ENCODE assay signal across 8 mouse cellular contexts in the genomic region with DNA sequence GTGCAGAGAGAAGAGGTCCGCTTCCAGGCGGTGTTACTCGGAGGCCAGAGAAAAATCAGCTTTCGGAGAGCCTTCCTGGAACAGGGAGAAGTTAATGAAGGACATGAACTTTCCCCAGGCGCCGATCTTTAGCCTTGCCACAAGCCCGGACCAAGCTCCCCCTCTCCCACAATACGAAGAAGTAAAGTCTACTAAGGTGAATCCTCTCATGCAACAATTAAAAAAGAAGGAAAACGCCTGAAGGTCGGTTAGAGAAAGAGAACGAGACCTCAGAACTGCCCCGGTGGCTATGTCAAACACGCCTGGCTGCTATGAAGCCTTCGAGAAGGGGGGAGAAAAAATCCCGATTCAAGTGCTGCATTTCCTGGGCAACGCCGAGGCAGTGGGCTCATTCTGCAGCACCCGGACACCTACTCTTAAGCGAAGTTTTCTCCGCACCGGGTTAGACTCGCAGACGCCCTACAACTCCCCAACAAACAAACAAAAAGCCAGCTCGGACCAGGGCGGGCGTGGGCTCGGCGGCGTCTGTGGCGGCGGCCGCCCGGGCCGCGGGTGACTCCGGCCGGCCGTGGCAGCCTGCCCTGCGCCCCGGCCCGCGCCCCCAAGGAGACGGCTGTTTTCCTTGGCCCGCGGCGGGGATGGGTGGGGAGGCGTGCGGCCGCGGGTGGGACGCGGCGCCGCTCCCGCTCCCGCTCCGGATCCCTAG. TPM values are rescaled to one million over a fixed set of nuclear protein-coding genes. Genes with fewer than 3 reads are reported as not detected.
DNase-seq lines count a peak whose midpoint lies in the region; ATAC-seq lines count a peak whose summit lies in the region.

No protein-coding gene starts in this region.

- no peak for ATAC-seq in CD4-positive, CD25-positive, alpha-beta regulatory T cell, adult 4 months
- peak; percentile 21; the same call in 1 of the 2 replicates for ATAC-seq in erythroid progenitor cell, adult 5-6 weeks (replicated peaks; ENCODE audit: low FRiP score, poor library complexity, severe bottlenecking)
- no peak for ATAC-seq in hindbrain, embryonic 11.5 days (ENCODE audit: low FRiP score)
- ATAC-seq in limb, embryonic 15.5 days (ENCODE audit: insufficient number of reproducible peaks, low FRiP score, low TSS enrichment, low read depth) = peak; percentile 27; the same call in 1 of the 2 replicates

- DNase-seq in CD4-positive, CD25-positive, alpha-beta regulatory T cell, adult 2 months (ENCODE audit: low read depth, low spot score) = peak; percentile 46
- peak; percentile 64 for DNase-seq in ZHBTc4 (ENCODE audit: low read depth, low spot score)
- peak; percentile 65 for DNase-seq in hindbrain, embryonic 11.5 days (ENCODE audit: low spot score)
- peak; percentile 64 for DNase-seq in neural tube, embryonic 10.5 days (ENCODE audit: extremely low spot score, low spot score)
- DNase-seq in thymus, postnatal 0 days (ENCODE audit: low spot score) = peak; percentile 30

- no peaks in the 10 kb centered on the region for H3K4me1 ChIP-seq in hindbrain, embryonic 11.5 days (replicated peaks; ENCODE audit: control insufficient read depth, insufficient read depth, low read length)
- H3K4me1 ChIP-seq in limb, embryonic 15.5 days = peaks cover 22% of the 10 kb centered on the region

- H3K27me3 ChIP-seq in hindbrain, embryonic 11.5 days (ENCODE audit: control insufficient read depth, insufficient read depth, low read length) = no peaks in the 10 kb centered on the region
- no peaks in the 10 kb centered on the region for H3K27me3 ChIP-seq in limb, embryonic 15.5 days

- peak overlapping the region; percentile 89 for H3K4me2 ChIP-seq in hindbrain, embryonic 11.5 days (replicated peaks; ENCODE audit: low read depth, low read length)
- peak overlapping the region; percentile 72 for H3K4me2 ChIP-seq in limb, embryonic 15.5 days

- peak overlapping the region; percentile 100 for H3K9ac ChIP-seq in hindbrain, embryonic 11.5 days (ENCODE audit: low read depth, low read length)
- peak overlapping the region; percentile 96 for H3K9ac ChIP-seq in limb, embryonic 15.5 days

- WGBS in hindbrain, embryonic 11.5 days = under 1% methylated on average over 54 of the region's 57 CpGs
- WGBS in limb, embryonic 15.5 days = under 1% methylated on average over 41 of the region's 57 CpGs

- peak overlapping the region; percentile 91 for H3K4me3 ChIP-seq in hindbrain, embryonic 11.5 days (ENCODE audit: low read depth, low read length)
- H3K4me3 ChIP-seq in limb, embryonic 15.5 days = peak overlapping the region; percentile 93

- peak overlapping the region; percentile 99 for H3K27ac ChIP-seq in hindbrain, embryonic 11.5 days (ENCODE audit: low read depth, low read length)
- H3K27ac ChIP-seq in limb, embryonic 15.5 days = peak overlapping the region; percentile 99

- no peaks in the 10 kb centered on the region for H3K9me3 ChIP-seq in hindbrain, embryonic 11.5 days (ENCODE audit: control insufficient read depth, low read length)
- no peaks in the 10 kb centered on the region for H3K9me3 ChIP-seq in limb, embryonic 15.5 days

- no peaks in the 10 kb centered on the region for H3K36me3 ChIP-seq in hindbrain, embryonic 11.5 days (ENCODE audit: control insufficient read depth, insufficient read depth, low read length)
- H3K36me3 ChIP-seq in limb, embryonic 15.5 days = no peaks in the 10 kb centered on the region

RNA-seq across cellular contexts. Expression of a gene that starts 0.9 kb away (rescaled TPM):
- 1 to 10 TPM; 1.3 to 1.7 TPM for polyA plus RNA-seq in CD4-positive, CD25-positive, alpha-beta regulatory T cell, adult 4 months (2017; shearing (Covaris generic))
- 103 and 130 TPM in 2 replicates for total RNA-seq in erythroid progenitor cell, adult 5-6 weeks (2015; ENCODE audit: low replicate concordance)
- 115 and 125 TPM in 2 replicates for total RNA-seq in erythroid progenitor cell, adult 5-6 weeks (2017; ENCODE audit: low replicate concordance)
- 56.8 and 69.4 TPM in 2 replicates for polyA plus RNA-seq in hindbrain, embryonic 11.5 days (2014; fragmentation: Nextera tagmentation; extraction: Ambion mirVana)
- 8.3 and 9.0 TPM in 2 replicates for polyA plus RNA-seq in limb, embryonic 15.5 days (2015; fragmentation: Nextera tagmentation; extraction: Ambion mirVana)
- 2.4 and 2.8 TPM in 2 replicates for polyA plus RNA-seq in thymus, postnatal 0 days (2015; fragmentation: Nextera tagmentation; extraction: Ambion mirVana)

Comparison
In these comparisons a context has a peak if more than half of its experiments do, and no peak if none do; other contexts are left out.
1. ATAC-seq: peak in erythroid progenitor cell, adult 5-6 weeks (single experiment) and limb, embryonic 15.5 days (single experiment); none in CD4-positive, CD25-positive, alpha-beta regulatory T cell, adult 4 months (single experiment) and hindbrain, embryonic 11.5 days (single experiment).
2. Peak in every context shown above with its lines, with median percentiles within 50 percentile points of each other: DNase-seq.